Mouse (Mus musculus): ENCODE results near the gene Akirin1.

GRCm38 (mm10) chr4:123793136-123793535, 43.0 kb upstream of the Akirin1 start:
- TF ChIP-seq CTCF (IDR thresholded peaks at IDR 0.05; ENCODE audit: insufficient read depth, low read length) = no peak
- no peak for TF ChIP-seq POLR2A (IDR thresholded peaks at IDR 0.05; ENCODE audit: borderline replicate concordance, extremely low read depth, low read depth, low read length)

Data from lung, adult 2 months (tissue).